Mouse (Mus musculus) CD4-positive helper T cell, adult 2 months (primary cell): Measurements from ENCODE around the gene Ppp5c.
A peak's percentile ranks its signal among the peaks of the same experiment; 100 is the strongest.
"Not testable (repeated sequence)": the region's sequence is repeated elsewhere in the genome, so short reads cannot be mapped to it uniquely, and the experiment has no call there.

Experiments
- DNase-seq: peaks from one replicate; pipeline ENCODE4 v3.0.0-alpha.2; 2012; ENCODE audit warnings: low read depth, missing footprints, low spot score

The Ppp5c gene

DNA sequence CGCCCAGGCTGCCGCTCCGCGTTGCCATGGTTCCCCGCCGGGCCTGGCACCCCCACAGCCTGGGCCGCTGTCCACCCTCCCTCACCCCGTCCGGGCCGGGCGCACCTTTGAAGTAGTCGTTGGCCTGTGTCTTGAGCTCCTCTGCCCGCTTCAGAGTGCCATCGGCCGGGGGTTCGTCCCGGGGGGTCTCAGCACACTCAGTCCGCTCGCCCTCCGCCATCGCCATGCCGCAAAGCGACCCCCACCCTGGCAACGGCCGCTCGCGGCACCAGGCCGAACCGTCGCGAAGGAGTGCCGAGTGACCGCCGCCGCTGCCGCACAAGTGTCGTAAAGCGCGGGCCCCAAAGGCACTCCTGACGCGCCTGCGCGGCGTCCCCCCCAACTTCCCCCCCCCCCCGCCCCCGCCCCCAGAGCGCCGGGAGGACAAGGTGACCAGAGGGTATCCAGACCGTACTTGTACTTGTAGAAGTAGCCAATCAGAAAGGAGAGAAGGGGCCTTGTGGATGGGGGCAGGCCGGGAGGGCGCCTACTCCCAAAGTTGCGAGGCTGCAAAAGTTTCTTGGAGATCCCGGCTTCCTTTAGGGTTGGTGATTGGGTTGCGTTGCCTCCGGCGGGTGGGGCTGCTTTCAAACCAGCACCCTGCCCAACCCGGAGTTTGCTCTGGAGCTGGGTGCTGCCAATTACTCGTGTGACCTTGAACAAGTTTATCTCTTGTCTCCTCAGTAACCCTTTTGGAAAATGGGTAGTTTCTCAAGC, at the start of gene Ppp5c:
Gene Ppp5c (minus strand): TSS at position 337 of the 756 bp plus-strand sequence.
- DNase-seq, result peak; percentile 81

DNA sequence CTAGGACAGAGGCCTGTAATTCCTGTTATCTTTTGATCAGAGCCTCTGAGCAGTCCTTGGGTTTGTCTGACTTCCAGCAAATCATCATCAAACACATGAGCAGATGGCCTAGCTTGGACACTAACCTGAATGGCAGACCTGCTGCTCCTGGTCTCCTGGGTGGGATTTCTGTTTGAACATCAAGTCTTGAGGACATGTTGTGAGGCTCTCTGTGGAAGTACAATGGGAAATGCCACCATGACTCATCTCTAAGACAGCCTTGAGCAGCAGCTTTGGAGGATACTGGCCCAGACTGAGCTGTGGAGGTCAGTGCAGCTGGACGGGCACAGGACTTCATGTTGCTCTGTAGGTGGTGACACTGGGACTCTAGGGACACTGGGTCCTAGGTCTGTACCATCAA, 48.8 kb upstream of the Ppp5c start:
- DNase-seq, result no peak

DNA sequence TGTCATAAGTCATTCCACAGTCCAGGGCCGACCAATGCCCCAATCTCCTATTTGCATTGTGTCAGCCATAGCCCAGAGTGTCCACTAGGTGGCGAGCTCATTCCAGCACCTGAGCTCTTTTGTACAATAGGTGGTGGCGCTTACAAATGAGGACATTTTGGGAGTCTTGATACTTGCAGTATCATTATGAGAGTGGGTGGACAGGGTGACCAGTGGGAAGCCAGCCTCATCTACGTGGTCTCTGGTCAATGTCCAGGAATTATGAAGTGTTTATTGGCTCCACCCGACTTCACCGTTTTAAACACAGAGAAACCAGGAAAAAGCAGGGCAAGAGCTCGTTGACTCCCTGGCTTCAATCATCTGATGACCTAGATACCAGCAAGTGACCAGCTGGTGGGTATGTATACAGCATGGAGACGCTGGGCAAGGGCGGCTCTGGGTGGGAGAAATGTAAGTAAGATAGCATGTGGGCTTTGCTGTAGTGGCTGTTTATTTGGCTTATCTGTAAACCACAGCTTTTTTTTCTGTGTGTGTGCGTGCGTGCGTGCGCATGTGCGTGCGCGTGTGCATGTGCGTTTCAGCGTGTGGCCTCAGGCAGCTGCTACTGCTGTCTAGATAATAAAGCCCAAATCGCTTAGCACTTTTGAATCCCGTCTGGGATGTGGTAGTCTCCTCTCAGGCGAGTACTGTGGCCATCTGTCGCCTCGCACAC, 46.3 kb upstream of the Ppp5c start, which contains the start of gene Psg16:
Gene Psg16 (plus strand): TSS at position 137 of the 712 bp plus-strand sequence.
- DNase-seq, result peak; percentile 59

DNA sequence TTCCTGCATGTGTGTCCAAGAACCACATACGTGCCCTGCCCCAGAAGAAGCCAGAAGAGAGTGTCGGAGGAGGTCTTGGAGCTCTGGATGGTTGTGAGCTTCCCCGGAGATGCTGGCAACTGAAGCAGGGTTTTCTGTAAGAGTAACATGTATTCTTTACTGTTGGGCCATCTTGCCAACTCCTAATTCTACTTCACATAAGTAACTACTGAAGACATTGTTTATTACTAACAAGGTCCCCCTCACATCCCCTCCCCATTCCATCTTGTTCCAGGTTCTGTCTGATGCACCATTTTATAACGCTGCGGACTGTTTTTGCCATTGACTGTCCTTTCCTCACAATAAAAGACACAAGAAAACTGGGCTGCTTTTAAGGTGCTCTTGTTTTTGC, 45.8 kb upstream of the Ppp5c start:
- no peak for DNase-seq

GRCm38 (mm10) chr7:17067651-17068050, 39.9 kb upstream of the Ppp5c start:
- not testable (repeated sequence) for DNase-seq

DNA sequence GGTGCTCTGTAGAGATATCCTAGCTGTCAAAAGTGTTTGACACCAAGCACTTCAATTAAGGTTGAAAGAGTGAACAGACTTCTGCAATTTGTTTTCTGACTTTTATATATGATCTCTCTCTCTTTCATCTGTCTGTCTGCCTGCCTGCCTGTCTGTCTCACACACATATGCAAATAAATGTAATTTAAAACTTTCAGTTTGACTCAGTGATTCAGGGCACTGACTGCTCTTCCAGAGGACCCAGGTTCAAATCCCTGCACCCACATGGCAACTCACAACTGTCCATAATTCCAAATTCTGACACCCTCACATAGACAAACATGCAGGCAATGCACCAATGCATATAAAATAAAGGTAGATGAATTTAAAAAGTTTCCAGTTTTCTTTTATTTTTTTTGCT, 39.3 kb upstream of the Ppp5c start:
- no peak for DNase-seq

GRCm38 (mm10) chr7:17066412-17066811, 38.7 kb upstream of the Ppp5c start:
- peak; percentile 52 for DNase-seq

- DNase-seq, result no peak
Observed at GRCm38 (mm10) chr7:17065620-17066019, 37.9 kb upstream of the Ppp5c start.

- DNase-seq, result no peak
Observed at GRCm38 (mm10) chr7:17062845-17063244, 35.1 kb upstream of the Ppp5c start.

- no peak for DNase-seq
Observed at GRCm38 (mm10) chr7:17062389-17062788, 34.7 kb upstream of the Ppp5c start, which contains the start of gene Hif3a. Gene Hif3a (minus strand): TSS chr7:17062427.

DNA sequence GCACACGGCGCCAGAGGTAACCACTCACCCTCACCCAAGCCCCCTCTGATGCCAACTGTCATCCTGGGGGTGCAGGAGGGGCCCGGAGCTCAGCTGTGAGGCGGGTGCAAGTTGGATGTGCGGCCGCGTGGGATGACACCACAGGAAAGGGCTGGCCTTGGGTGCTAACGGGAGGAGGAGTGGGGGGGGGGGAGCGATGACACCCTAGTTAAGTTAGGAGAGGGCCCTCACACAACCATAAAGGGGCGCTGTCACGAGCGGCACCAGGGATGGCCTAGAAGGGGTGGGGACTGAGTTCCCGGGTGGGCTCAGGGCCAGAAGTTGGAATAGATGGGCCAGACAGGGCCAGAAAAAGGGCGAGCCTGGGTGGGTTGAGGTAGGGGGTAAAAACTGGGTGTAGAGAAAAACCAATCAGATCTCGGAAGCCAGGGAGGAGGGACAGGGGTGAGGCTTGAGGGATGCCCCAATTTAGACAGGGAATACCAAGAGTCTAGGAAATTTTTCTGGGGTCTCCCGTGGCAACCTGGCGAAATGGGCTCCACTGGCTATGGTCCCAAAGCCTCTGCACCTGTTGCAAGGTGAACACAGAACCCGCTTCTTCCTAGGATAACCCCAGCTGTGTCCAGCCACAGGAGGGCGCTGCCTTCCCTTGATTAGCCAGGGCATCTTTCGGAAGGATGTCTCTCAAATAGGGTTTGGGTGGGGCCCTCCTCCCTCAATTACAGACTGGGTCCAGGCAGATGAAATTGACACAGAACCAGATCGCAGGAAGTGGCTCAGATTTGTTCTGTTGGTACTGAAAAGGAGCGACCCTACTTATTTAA, 33.3 kb upstream of the Ppp5c start:
- peak; percentile 19 for DNase-seq

GRCm38 (mm10) chr7:17060031-17060781, 32.5 kb upstream of the Ppp5c start:
- peak; percentile 30 for DNase-seq

GRCm38 (mm10) chr7:17059463-17059844, 31.7 kb upstream of the Ppp5c start:
- peak; percentile 34 for DNase-seq

- DNase-seq, result peak; percentile 23
Observed at GRCm38 (mm10) chr7:17058816-17059462, 31.2 kb upstream of the Ppp5c start.

DNA sequence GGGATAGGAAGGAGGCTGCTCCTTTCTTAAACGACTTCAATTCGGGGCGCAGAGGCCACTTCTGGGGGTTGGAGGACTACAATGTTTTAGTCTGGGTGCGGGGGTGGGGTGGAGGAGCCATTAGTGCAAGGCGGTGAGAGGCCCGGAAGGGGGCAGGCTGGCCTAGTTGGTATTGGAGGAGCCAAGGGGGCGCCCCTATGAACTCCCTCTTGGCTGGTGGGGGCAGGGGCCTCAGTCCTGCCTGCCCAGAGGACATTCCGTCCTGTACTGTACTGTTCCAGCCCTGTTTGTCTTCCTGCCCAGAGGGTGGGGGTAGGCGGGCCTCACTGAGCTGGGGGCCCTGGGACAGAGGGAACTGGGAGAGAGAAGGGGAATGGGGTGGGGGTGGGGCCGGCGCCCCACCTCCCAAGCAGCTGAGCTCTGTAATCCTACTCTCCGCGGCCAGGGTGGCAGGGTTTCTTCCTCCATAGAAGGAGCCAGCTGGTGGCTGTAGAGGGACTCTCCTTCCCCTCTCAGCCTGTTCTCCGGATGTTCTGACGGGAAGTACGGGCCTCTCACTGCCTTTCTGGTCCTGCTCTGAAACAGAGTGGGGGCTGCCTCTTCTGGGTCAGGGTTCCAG, 30.5 kb upstream of the Ppp5c start:
- DNase-seq, result peak; percentile 46

DNA sequence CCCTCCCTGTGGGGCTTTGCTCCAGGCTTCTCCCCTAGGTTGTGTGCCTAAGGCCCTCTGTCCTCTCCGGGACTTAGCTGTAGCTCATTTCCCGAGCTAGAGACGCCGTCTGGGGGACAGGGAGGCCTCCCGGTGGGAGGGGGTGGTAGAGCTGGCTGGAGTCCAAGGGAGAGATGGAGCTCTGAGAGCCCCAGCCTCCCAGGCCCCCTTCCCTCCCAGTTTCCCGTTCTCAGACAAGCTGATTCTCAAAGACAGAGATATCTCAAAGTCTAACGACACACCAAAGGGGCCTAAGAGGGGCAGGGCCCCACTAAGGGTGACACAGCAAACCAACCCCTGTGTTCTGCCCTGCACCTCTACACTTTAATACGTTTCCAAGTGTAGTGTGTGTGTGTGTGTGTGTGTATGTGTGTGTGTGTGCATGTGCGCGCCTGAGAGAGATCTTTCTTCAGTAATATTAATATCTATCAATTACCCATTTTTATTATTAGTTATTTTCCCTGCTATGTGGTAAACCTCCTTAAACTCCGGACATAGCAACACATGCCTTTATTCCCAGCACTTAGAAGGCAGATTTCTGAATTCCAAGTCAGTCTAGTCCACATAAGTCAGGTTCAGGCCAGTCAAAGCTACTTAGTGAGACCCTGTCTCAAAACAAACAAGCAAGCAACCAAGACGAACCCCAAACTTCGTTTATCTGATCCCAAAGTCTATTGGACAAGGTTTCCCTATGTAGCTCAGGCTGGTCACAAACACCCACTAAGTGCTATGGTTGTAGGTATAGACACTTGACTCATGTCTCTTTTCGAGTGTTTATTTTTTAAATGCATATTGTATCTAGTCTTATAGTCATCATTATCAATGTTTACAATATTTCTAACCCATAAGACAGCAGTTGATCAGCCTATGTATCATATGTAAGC, 29.1 kb upstream of the Ppp5c start:
- peak; percentile 20 for DNase-seq

DNA sequence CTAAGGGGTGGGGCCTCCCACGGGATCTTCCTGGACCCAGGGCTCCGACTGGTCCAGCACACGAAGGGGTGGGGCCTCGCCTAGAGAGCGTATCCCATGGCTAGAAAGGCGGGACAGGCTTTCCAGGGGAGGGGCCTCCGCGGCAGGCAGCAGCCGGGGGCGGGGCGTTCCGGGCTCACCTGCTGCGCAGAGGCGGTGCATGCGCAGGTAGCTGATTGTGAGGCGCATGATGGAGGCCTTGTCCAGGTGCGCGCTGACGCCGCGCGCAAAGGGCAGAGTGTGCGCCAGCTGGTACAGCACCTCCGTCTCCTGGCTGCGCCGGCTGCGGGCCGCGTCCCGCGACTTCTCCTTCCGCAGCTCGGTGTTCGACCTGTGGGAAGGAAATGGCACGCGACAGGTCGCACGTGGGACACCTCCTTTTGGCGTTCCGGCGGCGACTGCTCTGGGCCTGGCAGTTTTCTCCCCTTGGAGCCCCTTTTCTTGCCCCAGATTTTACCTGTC, 28.4 kb upstream of the Ppp5c start:
- DNase-seq, result peak; percentile 77

- DNase-seq, result no peak
Observed at GRCm38 (mm10) chr7:17055287-17055946, 27.7 kb upstream of the Ppp5c start.
